Mouse (Mus musculus) liver, adult 2 months (tissue): ENCODE data around the gene Sema5a. TPM values are rescaled to one million over a fixed set of nuclear protein-coding genes. Genes with fewer than 3 reads are reported as not detected.

ENCODE experiments used
- DNase-seq: peaks from one replicate; pipeline ENCODE4 v3.0.0-alpha.2; 2011; ENCODE audit warnings: low read depth, low spot score; ENCODE audit errors: extremely low read depth
- H3K27ac ChIP-seq: fragments of 200-500 bp; replicated peaks from 2 replicates; pipeline ENCODE4 v1.5.1; 2012; ENCODE audit warnings: low read depth, mild to moderate bottlenecking, control low read depth, inconsistent platforms, low read length; ENCODE audit not compliant: insufficient read depth
- H3K27me3 ChIP-seq: fragments of 200-500 bp; 2 replicates; pipeline ENCODE4 v1.6.1; 2012; ENCODE audit warnings: mild to moderate bottlenecking, moderate library complexity, low read length, inconsistent platforms; ENCODE audit not compliant: control insufficient read depth, insufficient read depth
- H3K36me3 ChIP-seq: fragments of 200-500 bp; 2 replicates; pipeline ENCODE4 v1.6.1; 2012; ENCODE audit warnings: low read length, inconsistent platforms; ENCODE audit not compliant: control insufficient read depth, insufficient read depth
- H3K4me1 ChIP-seq: fragments of 200-500 bp; 2 replicates; pipeline ENCODE4 v1.6.1; 2011; ENCODE audit warnings: low read length; ENCODE audit not compliant: control insufficient read depth, insufficient read depth
- H3K4me3 ChIP-seq: fragments of 200-500 bp; 2 replicates; pipeline ENCODE4 v1.5.1; 2011; ENCODE audit warnings: low read depth, mild to moderate bottlenecking, control low read depth, low read length, moderate library complexity; ENCODE audit not compliant: insufficient read depth
- H3K79me2 ChIP-seq: fragments of 200-500 bp; 2 replicates; pipeline ENCODE4 v1.6.1; 2012; ENCODE audit warnings: inconsistent platforms, mild to moderate bottlenecking, low read length, moderate library complexity; ENCODE audit not compliant: control insufficient read depth, insufficient read depth
- H3K9ac ChIP-seq: fragments of 200-500 bp; 2 replicates; pipeline ENCODE4 v1.6.1; 2012; ENCODE audit warnings: low read depth, mild to moderate bottlenecking, control low read depth, inconsistent platforms, low read length
- CTCF ChIP-seq: fragments of 200-500 bp; IDR thresholded peaks from 2 replicates; pipeline ENCODE4 v1.5.1; 2011; ENCODE audit warnings: low read depth, low read length, control low read depth
- POLR2A ChIP-seq: fragments of 200-500 bp; IDR thresholded peaks from 2 replicates; pipeline ENCODE4 v1.6.1; 2011; ENCODE audit warnings: low read length, control low read depth; ENCODE audit not compliant: insufficient read depth; ENCODE audit errors: extremely low read depth
- WGBS: fragments of 180-500 bp; shearing (Covaris S2); methylation state at CpG from one replicate; pipeline ENCODE4 v1.1.7; 2018; 5-methylcytosine and 5-hydroxymethylcytosine counted together
- polyA plus RNA-seq: library from polyadenylated mRNA; depleted of rRNA; stranded (reverse); fragments of >200 nt; gene quantifications from 2 replicates; pipeline ENCODE4 v1.2.3, GENCODE M21; 2012
- total RNA-seq: library from RNA; depleted of rRNA; stranded (reverse); fragments of >200 nt; gene quantifications from 2 replicates; pipeline ENCODE4 v1.2.3, GENCODE M21; 2014

Gene Sema5a
- total and polyA plus RNA-seq, 2 experiments = 0.22 to 0.46 TPM

DNA sequence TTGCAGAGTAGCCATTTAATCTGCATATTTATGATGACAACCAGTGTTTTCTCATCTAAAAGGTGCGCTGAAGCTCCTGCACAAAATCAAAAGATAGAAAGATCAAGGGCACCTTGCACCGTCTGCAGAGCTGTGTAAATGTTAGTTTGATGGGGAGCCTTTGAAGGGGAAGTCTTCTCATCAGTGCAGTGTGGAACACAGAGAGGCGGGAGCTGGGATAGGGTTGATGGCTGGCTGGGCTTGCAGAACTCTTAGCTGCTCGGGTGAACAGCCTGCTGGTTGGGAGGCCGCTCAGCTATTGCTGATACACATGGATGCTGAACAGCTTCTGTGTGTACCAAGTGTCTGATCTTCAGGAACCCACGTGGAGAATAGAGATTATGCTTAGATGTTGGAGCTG, 53.9 kb downstream of the Sema5a start:
- no peaks in the 10 kb centered on the region for H3K4me1 ChIP-seq
- no peaks in the 10 kb centered on the region for H3K36me3 ChIP-seq
- H3K27ac ChIP-seq = no peak overlapping the region
- no peak overlapping the region for H3K4me3 ChIP-seq
- no peaks in the 10 kb centered on the region for H3K27me3 ChIP-seq
- no peak for DNase-seq
- no peaks in the 10 kb centered on the region for H3K79me2 ChIP-seq
- H3K9ac ChIP-seq = no peak overlapping the region
- WGBS = 56% methylated on average over 6 of the region's 6 CpGs
- TF ChIP-seq CTCF = no peak
- TF ChIP-seq POLR2A = no peak

- no peak for DNase-seq
- no peak for TF ChIP-seq CTCF
- no peak for TF ChIP-seq POLR2A
- H3K27ac ChIP-seq = no peak overlapping the region
- H3K4me3 ChIP-seq = no peak overlapping the region
- H3K36me3 ChIP-seq = no peaks in the 10 kb centered on the region
- 86% methylated on average over 4 of the region's 4 CpGs for WGBS
- no peaks in the 10 kb centered on the region for H3K4me1 ChIP-seq
- no peak overlapping the region for H3K9ac ChIP-seq
- no peaks in the 10 kb centered on the region for H3K79me2 ChIP-seq
- no peaks in the 10 kb centered on the region for H3K27me3 ChIP-seq
Measured at GRCm38 (mm10) chr15:32300991-32301390, 56.4 kb downstream of the Sema5a start.

DNA sequence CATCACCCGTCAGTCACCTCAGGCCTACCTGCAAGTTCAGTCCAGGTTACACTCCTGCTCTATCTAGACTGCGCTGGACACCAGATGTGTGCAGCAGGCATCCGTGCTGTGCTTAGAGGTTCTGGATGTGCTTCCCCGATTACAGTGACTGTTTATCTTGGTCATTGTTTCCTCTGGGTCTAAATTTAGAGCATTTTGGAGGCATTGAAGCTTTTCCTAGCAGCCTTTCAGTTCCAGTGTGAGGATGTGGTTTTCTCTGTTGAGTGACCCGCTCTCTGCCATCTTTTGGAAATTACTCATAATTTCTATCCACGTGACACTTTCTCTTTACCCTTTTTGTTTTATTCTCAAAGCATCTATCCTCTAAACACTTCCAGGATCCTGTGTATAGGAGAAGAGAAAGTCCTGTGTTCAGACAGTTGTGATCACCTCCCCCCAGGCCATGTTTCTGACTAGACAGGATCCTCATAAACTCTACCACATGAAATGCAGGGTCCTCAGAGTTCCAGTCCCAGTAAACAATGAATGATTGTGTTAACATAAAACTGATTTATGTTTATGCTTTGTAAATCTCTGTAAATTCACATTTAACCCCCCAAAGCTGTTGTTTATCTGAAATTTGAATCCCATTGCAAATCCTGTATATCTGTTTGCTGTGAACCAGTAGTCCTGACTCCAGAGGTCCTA, 62.1 kb downstream of the Sema5a start:
- Histone ChIP-seq H3K27ac (no peak overlapping the region), H3K4me3 (no peak overlapping the region), H3K27me3 (no peaks in the 10 kb centered on the region), H3K79me2 (no peaks in the 10 kb centered on the region), H3K4me1 (no peaks in the 10 kb centered on the region), H3K36me3 (no peaks in the 10 kb centered on the region), H3K9ac (no peak overlapping the region)
- DNase-seq = no peak
- TF ChIP-seq CTCF = no peak
- WGBS = 79% methylated on average over 6 of the region's 6 CpGs

- Histone ChIP-seq H3K4me3 (no peak overlapping the region), H3K27me3 (no peaks in the 10 kb centered on the region), H3K4me1 (no peaks in the 10 kb centered on the region), H3K36me3 (no peaks in the 10 kb centered on the region), H3K79me2 (no peaks in the 10 kb centered on the region), H3K9ac (no peak overlapping the region), H3K27ac (no peak overlapping the region)
- 78% methylated on average over 8 of the region's 8 CpGs for WGBS
- no peak for TF ChIP-seq POLR2A
- TF ChIP-seq CTCF = no peak
- DNase-seq = no peak
Measured at GRCm38 (mm10) chr15:32310834-32311233, 66.2 kb downstream of the Sema5a start.

- H3K9ac ChIP-seq = no peak overlapping the region
- H3K27me3 ChIP-seq = no peaks in the 10 kb centered on the region
- TF ChIP-seq POLR2A (no peak), CTCF (no peak)
- H3K4me1 ChIP-seq = no peaks in the 10 kb centered on the region
- 89% methylated on average over 8 of the region's 8 CpGs for WGBS
- no peak overlapping the region for H3K4me3 ChIP-seq
- H3K36me3 ChIP-seq = no peaks in the 10 kb centered on the region
- no peaks in the 10 kb centered on the region for H3K79me2 ChIP-seq
- no peak for DNase-seq
- H3K27ac ChIP-seq = no peak overlapping the region
Measured at GRCm38 (mm10) chr15:32311287-32311686, 66.7 kb downstream of the Sema5a start.

DNA sequence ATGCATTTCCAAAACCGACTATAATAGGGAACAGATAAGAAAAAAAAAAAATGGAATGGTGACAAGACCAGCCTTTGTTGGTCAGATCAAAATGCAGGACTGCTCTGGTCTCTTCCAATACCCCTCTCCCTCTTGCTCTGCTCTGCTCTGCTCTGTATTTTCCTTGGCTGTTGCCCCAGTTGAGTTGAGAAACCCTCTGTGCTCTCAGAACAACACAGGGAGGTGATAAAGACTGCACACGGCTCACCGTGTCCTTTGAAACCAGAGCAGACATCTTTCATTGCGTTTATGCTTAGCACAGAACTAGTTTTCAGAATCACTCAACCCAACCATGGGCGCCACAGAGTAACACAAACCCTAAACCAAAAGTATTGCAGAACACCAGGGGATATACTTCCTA, 72.5 kb downstream of the Sema5a start:
- H3K79me2 ChIP-seq = no peaks in the 10 kb centered on the region
- no peak for DNase-seq
- WGBS = 76% methylated on average over 5 of the region's 5 CpGs
- H3K27me3 ChIP-seq = no peaks in the 10 kb centered on the region
- no peak overlapping the region for H3K27ac ChIP-seq
- no peaks in the 10 kb centered on the region for H3K36me3 ChIP-seq
- H3K4me1 ChIP-seq = no peaks in the 10 kb centered on the region
- no peak overlapping the region for H3K4me3 ChIP-seq
- TF ChIP-seq CTCF (no peak), POLR2A (no peak)
- H3K9ac ChIP-seq = no peak overlapping the region
